Mouse (Mus musculus) NIH3T3 (cell line): ENCODE measurements around the gene Syk.

Source experiments
- DNase-seq: peaks from one replicate; pipeline ENCODE4 v3.0.0-alpha.2; 2012; ENCODE audit warnings: low read depth

The Syk gene

DNA sequence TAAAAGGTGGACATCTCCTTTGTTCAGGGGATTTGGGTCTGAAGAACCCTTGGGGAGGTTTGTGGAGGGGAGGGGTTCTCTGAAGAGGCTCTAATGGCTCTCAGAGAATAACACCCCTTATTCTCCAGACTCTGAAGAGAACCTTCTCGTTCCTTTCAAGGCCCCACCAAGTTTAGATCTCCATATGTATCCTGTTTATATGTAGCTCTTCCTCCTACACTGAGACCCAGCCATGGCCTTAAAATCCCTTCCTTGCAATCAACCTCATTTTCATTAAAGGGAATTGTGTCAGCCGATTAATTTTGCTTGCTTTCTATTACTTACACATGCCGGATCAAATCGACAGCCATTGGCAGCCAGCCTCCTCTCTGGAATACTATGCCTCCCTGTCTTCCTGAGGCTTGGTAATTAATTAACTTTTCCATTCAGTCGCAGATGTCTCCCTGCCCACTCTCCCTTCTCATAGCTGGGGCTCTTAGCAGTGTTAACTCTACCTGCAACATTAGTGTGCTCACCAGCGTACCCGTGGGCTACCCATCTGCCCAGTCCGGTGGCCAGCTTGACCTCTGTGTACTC lies 13.7 kb upstream of the Syk start:
- no peak for DNase-seq

DNA sequence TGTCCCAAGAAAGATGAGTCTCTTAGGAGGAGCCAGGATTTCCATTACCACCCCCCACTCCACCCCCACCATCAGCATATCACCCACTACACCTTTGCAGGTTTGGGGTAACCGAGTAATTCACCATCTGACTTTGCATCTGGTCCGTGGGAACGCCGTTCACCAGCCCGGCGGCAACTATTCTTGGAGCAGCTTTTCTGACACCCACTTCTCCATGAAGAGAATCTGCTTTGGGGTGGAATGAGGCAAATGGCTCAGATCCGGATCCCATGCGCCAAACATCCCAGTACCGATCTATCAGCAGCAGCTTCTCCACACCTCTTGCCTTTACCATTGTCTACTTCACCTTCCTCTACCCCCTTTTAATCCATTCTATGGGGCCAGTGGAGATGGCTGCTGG lies 12.7 kb upstream of the Syk start:
- DNase-seq = no peak

DNA sequence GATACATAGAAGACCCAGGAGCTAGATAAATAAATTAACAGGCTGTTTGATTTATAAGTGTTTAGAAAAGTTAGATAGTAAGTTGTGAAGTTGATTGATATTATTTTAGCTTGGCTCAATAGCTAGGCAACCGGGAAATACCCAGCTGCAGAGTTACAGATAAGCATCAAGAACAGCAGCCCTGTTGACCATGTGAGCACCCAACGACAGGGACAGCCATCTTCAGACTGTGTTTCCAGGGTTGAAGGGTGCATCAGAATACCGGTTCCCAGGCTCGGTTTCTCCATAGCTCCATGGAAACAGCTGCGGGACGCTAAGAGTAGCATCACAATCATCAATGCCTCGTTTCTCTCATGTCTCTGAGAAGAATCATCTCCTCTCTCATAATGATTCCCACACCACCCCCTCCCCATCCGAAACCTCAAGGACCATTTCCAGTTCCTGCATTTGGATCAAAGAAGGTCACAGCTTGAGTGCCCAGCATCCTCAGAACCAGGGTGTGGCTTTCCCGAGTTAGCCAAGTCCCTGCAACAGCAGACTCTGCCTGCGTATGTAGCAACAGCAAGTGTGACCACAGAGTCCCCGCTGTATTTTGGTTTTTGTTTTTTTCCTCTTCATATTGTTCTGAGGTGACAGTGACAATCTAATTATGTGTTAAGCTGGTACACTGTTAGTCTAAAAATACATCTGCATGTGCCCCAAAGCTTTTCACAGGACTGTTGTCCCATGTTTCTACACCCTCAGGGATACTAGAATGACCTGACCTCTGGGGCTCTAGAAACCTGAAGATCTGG lies 11.2 kb upstream of the Syk start:
- DNase-seq = no peak

DNA sequence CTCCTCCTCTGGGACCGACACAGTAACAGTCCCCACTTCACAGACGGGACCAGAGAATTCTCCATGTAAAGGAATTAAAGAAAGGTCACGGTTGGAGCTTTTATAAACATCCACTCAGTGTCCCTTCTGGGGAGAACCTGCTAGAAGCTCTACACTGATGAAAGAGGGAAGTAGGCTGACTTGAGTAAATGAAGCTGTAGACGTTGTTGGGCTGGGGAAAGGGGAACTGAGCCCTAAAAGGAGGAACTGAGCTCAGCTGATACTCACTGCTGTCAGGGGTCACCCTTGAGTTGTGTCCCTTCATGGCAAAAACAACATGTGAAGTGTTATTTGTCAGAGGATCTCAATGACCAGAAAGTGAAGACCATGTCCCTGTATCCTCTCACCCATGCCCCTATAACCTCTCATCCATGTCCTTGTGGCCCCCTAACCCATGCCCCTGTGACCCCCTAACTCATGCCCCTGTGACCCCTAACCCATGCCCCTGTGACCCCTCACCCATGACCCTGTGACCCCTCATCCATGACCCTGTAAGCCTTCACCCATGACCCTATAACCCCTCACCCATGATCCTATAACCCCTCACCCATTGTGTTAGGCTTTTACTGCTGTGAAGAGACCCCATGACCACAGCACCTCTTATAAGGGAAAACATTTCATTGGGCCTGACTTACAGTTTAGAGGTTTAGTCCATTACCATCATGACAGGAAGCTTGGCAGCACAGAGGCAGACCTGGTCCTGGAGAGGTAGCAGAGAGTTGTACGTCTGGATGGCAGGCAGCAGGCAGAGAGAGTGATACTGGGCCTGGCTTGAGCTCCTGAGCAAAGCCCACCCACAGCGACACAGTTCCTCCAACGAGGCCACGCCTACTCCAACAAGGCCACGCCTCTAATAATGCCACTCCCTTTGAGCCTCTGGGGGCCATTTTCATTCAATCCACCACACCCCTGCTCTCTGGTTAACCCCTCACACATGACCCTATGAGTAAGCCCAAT lies 10.2 kb upstream of the Syk start:
- DNase-seq = no peak

DNA sequence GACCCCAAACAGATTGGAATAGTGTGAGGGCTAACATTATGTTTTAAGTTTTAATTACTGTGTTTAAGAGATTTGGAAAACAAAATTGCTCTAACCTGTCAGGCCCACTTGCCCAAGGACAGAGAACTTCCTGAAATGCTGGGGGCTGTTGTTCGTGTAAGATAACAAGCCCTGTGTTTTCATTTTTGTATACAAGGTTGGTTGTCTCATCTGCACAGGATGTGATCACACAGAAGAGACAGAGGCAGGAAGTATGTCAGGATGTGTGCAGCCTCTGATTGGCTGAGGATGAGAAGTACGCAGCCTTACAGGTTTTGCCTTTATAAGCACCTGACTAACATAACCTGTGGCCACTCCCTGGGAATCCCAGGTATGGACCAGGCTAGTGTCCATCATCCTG lies 8.7 kb upstream of the Syk start:
- DNase-seq = no peak

DNA sequence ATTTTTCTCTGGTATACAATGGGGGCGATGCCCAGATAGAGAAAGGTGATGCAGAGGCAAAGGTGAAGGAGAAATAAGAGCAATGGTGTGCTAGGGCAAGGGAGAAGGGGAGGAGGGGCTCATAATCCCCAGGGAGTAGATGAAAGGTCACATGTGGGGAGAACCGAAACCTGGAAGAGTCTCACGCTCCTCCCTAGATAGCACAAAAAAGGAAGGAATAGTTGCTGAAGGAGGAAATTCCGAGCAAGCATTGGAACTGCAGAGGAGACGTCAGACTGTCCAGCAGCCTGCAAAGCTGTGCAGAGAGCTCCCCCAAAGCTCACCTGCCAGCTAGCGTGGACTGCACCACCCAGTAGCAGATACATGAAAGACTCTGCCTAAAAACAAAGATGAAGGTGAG lies 7.5 kb upstream of the Syk start:
- DNase-seq = no peak

DNA sequence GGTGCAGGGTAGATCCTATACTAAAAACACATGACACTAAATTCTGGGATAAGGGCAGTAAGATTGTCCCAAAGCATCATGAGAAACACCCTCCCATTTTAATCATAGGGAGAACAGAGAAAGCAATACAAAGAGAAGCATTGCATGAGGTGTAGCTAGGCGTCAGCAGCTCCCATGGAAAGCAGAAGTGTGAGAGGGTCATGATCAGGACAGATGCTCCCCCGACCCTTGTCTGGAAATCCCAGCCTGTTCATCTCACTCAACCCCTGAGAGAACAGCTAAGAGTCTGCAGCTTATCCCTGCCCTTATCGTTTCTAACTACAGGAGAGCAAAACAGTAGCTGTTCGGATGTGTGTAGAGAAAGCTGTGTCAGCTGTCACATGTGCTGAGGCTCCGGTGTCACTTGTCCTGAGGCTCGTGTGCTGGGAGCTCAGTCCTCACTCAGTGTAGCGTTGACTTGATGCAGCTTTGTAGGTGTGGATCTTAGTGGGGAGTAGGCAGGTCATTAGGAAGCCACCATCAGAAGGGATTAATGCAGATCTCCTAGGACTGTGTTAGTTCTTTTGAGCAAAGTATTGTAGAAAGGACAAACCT lies 6.9 kb upstream of the Syk start:
- no peak for DNase-seq

DNA sequence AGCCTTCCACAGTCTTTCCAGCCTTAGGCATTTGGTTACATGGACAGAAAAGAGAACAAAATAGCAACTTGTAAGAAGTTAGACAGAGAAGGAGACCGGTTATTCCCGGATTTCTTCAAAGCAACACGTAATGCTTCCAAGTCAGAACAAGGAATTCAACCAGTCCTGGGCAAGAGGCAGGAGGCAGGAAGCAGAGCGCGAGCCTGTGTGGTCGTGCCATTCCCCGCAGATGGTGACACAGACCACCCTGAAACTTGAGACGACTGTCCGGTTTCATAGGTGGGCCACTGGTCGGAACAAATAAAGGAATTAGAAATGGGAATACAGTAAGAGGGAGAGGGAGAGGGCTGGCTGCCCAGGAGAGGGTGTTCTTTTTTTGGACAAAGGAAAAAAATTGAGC lies 6.1 kb upstream of the Syk start:
- no peak for DNase-seq

DNA sequence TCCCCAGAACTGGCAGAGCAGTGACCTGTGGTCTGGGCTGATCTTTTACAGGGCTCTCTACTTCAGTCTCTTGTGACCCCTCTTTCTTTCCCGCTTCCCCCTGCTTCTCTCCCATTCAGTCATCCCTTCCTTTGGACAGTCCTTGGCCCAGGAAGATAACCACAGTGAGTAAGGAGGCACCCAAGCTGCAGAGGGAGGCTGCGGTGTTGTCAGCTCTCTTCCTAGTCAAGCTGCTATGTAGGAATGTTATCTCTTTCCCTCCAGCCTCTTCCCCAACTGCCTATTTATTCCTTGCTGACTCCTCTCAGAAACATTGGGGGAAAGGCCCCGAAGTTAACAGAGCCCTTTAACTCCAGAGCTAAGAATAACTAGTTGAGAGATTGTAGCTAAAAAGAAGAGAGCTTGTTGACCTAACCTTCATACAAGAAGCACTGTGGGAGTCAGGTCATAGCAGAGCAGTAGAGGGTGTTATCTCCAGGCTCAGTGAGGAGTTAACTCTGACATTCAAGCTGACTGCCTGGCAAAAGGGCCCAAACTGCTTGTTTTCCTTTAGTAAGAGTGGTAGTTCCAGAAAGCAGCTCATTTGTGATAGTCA lies 5.5 kb upstream of the Syk start:
- no peak for DNase-seq

DNA sequence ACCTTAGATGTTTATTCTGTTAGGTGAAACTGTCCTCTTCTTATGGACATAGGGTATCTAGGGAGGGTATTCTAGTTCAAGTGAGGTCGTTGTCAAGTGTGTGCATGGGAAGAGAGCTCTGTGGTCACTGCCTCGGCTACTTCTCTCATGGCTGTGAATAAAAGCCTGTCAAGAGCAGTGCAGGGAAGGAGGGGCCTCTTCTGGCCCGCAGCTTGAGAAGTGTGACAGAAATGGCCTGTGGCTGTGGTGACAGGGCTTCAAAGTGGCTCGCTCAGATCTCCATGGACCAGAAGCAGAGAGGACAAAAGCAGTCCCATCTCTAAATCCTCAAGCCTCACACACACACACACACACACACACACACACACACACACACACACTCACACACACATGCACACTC lies 5.0 kb upstream of the Syk start:
- no peak for DNase-seq

DNA sequence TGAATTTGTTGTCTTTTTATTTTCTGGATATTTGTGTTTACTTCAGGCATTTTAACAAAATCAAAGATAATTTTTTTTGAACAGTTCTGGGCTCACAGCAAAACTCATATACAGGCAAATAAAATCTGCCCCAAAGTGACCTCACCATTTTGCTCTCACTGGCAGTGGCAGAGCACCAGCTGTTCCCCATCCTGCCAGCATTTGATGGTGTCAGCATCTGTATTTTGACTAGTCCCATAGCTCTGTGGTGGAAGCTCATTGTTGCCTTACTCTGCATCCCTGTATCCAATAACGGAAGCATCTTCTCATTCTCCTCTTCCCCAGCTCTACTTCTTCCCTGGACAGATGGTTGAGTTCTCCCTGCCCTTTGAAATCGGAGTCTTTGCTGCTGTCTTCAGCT lies 4.2 kb upstream of the Syk start:
- no peak for DNase-seq

DNA sequence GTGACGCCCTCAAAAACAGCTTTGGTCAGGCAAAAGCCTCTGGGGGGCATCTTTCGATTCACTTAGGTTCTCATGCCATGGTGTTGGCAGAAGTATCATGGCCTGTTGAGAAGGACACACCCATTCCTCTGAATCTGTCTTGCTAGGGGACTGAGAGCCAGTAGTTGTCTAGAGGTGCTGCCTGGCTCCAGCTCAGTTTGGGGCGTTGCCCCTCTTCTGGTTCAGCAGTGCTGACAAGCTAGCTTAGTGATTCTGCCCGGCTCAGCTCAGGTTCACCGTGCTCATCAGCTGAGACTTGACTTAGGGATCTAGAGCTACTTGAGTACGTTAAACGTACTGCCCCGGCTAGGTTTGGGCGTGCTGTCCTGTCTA lies 481 bp upstream of the Syk start:
- no peak for DNase-seq

DNA sequence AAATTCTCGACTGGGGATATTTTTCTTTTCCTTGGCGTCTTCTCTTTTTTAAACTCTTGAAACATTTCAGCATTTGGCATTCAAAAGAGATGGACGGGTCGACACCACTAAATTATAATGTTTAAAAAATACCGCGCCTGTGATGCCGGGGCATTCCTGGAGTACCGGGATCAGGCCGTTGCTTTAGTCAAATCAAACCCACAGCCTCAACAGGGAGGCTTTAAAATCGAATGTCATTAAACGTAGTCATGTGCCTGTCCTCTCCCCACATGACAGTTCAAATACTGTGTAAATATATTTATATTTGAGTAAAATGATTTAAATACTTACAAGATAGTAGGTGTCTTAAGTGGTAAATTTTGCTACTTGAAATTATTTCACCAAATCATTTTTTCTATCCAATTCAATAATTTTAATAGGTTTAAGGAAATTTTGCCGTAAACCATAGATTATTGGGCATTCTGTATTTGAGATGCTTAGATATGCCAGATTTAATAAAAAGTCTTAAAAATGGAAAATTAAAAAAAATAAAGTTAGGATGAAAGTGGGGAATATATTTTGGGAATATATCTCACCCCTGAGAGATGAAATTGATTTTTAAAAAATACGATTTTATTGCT lies 1.1 kb downstream of the Syk start:
- no peak for DNase-seq

DNA sequence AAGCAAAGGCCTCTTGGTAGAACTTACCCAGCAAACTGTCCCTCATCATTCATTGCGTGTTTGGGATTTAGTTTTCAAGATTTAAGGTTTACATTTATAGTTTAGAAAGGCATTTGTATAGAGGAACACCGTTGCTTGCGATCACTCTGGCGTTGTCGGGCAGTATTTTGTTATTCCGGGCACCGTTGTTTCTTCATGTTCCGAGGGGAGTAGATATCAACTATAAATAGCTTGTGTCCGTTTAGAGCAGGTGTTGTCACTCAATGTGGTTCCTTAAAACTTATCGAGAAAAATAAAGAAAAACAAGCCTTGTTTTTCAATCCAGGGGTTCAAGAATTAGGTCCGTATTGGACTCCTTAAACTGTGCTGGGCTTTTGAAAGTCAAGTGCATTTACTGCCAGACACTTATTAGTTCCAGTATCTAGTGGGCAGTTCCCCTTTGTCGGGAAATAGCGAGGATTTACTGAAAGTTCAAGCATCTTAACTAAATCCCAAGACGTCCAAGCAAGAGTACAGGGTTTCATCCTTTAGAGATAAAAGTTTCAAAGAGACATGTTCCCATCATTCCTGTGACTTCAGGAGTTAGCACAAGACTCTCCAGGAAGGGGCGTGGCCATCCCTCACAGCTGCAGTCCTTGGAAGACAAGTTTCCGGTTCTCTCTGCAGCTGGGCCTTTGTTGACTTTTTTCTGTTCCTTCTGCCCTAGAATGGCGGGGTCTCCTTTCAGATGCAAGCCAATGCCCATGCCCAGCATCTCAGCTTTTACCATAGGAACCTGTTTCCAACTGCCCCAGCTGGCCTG lies 1.9 kb downstream of the Syk start:
- no peak for DNase-seq

DNA sequence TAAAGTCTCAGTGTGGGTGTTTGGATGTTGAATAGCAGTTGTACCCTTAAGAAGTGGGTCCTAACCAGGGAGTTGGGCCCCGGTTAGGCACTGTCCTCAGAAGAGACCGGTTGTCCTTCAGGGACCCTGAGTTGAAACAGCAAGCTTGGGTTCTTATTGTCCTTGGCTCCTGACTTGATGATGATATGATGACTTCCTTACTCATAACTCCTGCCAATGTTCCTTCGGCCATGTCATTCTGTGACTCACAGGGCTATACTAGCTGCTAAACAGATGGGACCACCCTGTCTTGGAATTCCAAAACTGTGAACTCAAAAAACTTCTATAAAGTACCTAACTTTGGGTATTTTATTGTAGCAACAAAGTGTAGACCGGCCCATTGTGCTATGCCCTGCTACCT lies 4.8 kb downstream of the Syk start:
- DNase-seq = peak; percentile 44

DNA sequence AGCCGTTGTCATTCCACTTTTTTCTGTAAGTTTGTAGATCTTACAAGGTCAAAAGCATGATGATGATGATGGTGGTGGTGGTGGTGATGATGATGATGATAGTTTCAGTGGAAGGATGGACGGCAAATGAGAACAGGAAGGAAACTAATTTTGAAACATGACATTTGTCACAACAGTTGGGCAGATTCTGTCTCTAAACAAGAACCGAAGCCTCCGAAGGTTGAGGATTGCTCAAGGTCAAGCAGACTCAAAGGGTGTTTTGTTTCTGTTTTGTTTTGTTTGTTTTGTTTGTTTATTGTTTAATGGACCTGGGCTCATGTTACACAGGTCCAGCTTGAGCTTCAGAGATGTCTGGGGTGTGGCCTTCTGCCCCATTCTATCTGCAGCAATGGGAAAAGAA lies 6.1 kb downstream of the Syk start:
- no peak for DNase-seq

DNA sequence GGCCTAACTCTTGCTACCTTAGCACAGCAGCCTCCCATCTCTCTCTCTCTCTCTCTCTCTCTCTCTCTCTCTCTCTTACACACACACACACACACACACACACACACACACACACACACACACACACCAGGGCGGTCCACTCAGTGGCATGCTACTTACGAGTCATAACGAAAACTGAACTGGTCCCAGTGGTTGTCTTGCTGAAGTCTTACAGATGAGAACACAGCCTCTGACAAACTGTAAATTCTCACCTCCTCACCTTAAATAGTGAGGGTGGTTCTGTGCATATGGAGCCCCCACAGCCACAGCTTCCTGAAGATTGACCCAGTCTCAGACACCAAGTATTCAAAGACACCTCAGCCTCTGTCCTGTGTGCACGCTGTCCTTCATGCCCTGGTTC lies 8.9 kb downstream of the Syk start:
- DNase-seq = no peak

DNA sequence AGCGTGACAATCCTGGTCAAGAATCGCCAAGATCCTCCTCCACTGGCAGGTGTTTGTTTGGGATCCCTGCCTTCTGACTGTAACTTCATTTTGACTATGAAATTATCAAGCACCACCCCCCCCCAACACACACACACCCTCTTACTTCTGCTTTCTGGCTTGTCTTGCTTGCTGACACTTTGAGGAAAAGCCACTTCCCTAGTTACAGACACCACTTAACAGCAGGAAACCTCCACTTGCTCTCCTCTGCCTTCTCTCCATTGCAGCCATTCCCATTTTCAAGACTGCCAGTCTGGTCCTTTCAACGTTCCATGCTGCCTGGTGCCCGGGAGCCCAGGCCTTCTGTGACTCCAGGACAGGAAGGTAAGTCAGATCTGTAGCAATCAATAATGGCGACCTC lies 13.7 kb downstream of the Syk start:
- DNase-seq = no peak

DNA sequence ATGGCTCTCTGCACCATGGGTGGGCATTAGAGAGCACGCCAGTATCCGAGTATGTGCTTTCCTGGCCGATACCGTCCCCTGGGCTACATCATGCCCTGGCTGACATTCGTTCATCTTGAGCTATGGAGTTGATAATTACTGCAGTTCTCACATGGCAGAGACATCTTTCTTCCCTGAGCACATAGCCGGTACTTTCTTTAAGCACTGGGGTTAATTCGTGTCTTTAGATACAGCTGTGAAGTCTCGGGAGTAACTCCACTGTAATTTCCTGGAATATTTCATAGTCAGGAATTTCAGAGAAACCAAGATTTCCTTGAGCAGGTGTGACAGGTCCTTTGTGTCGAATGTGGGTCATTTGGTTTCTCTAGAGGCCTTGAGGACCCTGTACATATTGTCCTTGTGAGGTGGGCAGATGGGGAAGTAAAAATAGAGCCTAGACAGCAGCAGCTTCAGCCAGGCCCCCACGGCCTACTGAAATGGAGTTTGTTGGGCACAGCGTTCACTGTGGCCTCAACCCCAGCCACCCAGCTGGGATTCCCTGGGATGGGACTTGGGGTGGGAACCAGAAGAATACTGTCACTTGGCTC lies 14.2 kb downstream of the Syk start:
- DNase-seq = no peak

DNA sequence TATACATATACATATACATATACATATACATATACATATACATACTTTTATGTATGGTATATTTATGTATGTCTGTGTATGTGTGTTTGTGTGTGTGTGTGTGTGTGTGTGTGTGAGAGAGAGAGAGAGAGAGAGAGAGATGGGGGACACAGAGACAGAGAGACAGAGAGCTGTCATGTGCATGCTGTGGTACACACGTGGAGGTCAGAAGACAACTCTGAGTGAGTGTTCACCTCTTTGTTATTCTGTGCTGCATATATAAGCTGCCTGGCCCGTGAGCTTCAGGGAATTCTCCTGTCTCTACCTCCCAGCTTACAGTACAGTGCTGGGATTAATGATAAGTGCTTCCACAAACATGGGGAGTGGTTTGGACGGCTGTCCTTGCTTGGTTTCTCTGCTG lies 15.3 kb downstream of the Syk start:
- no peak for DNase-seq
